Mouse (Mus musculus) adrenal gland, postnatal 25 days (tissue): Measurements from ENCODE around the gene Camk1d. TPM values are rescaled to one million over a fixed set of nuclear protein-coding genes. Genes with fewer than 3 reads are reported as not detected.
"Not testable (repeated sequence)": the region's sequence is repeated elsewhere in the genome, so short reads cannot be mapped to it uniquely, and the experiment has no call there.

Source experiments
- DNase-seq: peaks from one replicate; pipeline ENCODE4 v3.0.0; 2021; ENCODE audit warnings: mixed read lengths
- total RNA-seq: library from RNA; stranded (reverse); gene quantifications from 2 replicates; pipeline ENCODE4 v1.2.3, GENCODE M21; 2021

The Camk1d gene
- total RNA-seq, 1 experiment from 2014 or later, result 7.4 TPM

- no peak for DNase-seq
Observed at GRCm38 (mm10) chr2:5397468-5397867, 316.8 kb downstream of the Camk1d start.

GRCm38 (mm10) chr2:5396415-5396814, 317.9 kb downstream of the Camk1d start:
- no peak for DNase-seq

- DNase-seq, result no peak
Observed at GRCm38 (mm10) chr2:5395873-5396272, 318.4 kb downstream of the Camk1d start.

GRCm38 (mm10) chr2:5392921-5393320, 321.4 kb downstream of the Camk1d start:
- DNase-seq, result no peak

GRCm38 (mm10) chr2:5392470-5392869, 321.8 kb downstream of the Camk1d start:
- no peak for DNase-seq

GRCm38 (mm10) chr2:5388381-5388780, 325.9 kb downstream of the Camk1d start:
- no peak for DNase-seq

- no peak for DNase-seq
Observed at GRCm38 (mm10) chr2:5381712-5382710, 332.3 kb downstream of the Camk1d start.

GRCm38 (mm10) chr2:5380973-5381372, 333.3 kb downstream of the Camk1d start:
- DNase-seq, result no peak

- DNase-seq, result not testable (repeated sequence)
Observed at GRCm38 (mm10) chr2:5378922-5379321, 335.4 kb downstream of the Camk1d start.

- DNase-seq, result no peak
Observed at GRCm38 (mm10) chr2:5378066-5378672, 336.1 kb downstream of the Camk1d start.

GRCm38 (mm10) chr2:5372886-5373429, 341.4 kb downstream of the Camk1d start:
- DNase-seq, result no peak

- DNase-seq, result no peak
Observed at GRCm38 (mm10) chr2:5371316-5371715, 343.0 kb downstream of the Camk1d start.

- no peak for DNase-seq
Observed at GRCm38 (mm10) chr2:5370591-5370990, 343.7 kb downstream of the Camk1d start.

- DNase-seq, result no peak
Observed at GRCm38 (mm10) chr2:5363836-5364235, 350.5 kb downstream of the Camk1d start.

- DNase-seq, result no peak
Observed at GRCm38 (mm10) chr2:5358049-5358448, 356.3 kb downstream of the Camk1d start.

GRCm38 (mm10) chr2:5357056-5357455, 357.3 kb downstream of the Camk1d start:
- DNase-seq, result no peak

GRCm38 (mm10) chr2:5352821-5353522, 361.3 kb downstream of the Camk1d start:
- DNase-seq, result no peak

GRCm38 (mm10) chr2:5345344-5345743, 369.0 kb downstream of the Camk1d start:
- DNase-seq, result no peak

GRCm38 (mm10) chr2:5327533-5328250, 386.6 kb downstream of the Camk1d start:
- DNase-seq, result no peak

GRCm38 (mm10) chr2:5324806-5325205, 389.5 kb downstream of the Camk1d start:
- DNase-seq, result no peak

GRCm38 (mm10) chr2:5321660-5322295, 392.5 kb downstream of the Camk1d start:
- DNase-seq, result no peak
